Mouse (Mus musculus) kidney, adult 8-10 months (tissue): ENCODE measurements around the gene Igsf23.
"Not testable (repeated sequence)": the region's sequence is repeated elsewhere in the genome, so short reads cannot be mapped to it uniquely, and the experiment has no call there.

Experiments used
- DNase-seq, 2 experiments: peaks; one replicate each; pipeline ENCODE4 v3.0.0; 2022

Gene Igsf23

GRCm38 (mm10) chr7:19950589-19950988, at the start of gene Igsf23:
TSS of gene Igsf23 (minus strand) at chr7:19950756.
- no peak for DNase-seq

- not testable (repeated sequence) for DNase-seq
Observed at GRCm38 (mm10) chr7:19996721-19997120, 46.2 kb upstream of the Igsf23 start.

GRCm38 (mm10) chr7:19991165-19991564, 40.6 kb upstream of the Igsf23 start, which contains the start of gene Nlrp9b:
TSS of gene Nlrp9b (plus strand) at chr7:19991465.
- DNase-seq = not testable (repeated sequence)

DNA sequence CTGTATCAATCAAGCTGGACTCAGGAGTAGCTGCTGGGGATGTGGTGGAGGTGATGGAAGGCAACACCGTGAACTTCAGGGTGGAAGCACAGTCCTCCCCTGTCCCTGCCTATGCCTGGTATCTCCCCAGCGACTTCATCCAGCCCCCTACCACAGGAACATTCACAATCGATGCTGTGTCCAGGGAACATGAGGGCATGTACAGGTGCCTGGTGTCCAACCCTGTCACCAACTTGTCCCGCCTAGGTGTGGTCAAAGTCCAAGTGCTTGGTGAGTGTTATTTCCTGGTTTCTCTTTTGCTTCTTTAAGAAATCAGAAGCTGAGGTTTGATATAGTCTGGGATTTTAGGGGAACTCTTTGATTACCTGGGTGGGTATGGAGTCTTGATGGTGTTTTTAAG, 21.0 kb upstream of the Igsf23 start:
- no peak for DNase-seq

DNA sequence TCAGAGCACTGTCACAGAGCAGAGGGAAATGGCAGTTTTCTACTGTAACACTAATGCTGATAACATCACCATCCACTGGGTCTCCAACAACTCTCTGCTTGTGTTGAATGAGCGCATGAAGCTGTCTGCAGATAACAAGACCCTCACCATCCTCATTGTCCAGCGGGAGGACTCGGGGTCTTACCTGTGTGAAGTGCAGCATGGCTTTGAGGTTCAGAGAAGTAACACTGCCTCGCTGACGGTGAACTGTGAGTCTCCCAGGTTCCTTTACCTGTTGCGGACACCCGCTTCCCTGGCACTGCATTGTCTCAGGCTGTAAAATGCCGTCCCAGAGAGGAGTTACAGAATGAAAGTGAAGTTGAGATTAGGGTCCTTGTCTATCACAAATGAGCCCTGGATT, 19.6 kb upstream of the Igsf23 start:
- DNase-seq = no peak

DNA sequence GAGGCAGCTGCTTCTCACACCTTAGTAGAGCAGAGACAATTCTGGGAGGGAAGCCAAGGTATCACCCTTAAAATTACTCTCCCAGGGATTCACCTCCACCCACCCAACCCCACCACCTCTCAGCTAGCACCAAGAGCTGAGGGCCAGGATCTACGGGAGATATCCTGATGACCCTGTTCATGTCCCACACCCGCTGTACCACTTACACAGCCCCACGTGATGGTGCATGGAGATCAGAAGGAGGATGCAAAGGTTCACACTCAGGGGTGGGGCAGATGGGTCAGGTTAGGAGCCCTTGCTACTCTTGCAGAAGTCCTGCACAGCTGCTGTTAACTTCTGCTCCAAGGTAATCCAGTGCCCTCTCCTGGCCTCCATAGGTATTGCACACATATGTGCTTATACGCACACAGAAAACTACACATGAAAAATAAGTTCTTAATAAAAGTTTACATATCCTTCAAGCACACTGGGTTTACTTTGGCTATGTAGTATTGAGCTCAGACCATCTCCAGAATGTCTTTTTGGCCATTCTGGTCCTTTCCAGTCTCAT, 19.1 kb upstream of the Igsf23 start:
- no peak for DNase-seq

GRCm38 (mm10) chr7:19969106-19969505, 18.6 kb upstream of the Igsf23 start:
- no peak for DNase-seq

- peak; percentile 36 to 47 for DNase-seq
Observed at GRCm38 (mm10) chr7:19964985-19965579, 14.5 kb upstream of the Igsf23 start, which contains the start of gene Ceacam20. TSS of gene Ceacam20 (plus strand) at chr7:19965412.

DNA sequence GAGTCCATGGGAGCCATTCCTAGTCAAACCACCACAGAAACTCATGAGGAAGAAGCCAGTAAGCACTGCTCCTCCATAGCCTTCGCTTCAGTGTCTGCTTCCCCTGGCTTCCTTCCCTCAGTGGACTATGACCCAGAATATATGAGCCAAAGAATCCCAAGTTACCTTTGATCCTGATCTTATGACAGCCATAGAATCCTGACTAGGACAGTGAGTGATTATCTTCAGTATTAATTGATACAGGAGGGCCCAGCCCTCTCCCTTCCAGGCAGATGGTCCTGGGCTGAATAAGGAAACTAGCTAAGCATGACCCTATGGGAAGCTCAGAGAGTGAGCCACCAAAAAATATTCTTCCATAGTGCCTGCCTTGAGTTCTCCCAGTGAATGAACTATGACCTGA, 11.9 kb upstream of the Igsf23 start:
- no peak for DNase-seq

DNA sequence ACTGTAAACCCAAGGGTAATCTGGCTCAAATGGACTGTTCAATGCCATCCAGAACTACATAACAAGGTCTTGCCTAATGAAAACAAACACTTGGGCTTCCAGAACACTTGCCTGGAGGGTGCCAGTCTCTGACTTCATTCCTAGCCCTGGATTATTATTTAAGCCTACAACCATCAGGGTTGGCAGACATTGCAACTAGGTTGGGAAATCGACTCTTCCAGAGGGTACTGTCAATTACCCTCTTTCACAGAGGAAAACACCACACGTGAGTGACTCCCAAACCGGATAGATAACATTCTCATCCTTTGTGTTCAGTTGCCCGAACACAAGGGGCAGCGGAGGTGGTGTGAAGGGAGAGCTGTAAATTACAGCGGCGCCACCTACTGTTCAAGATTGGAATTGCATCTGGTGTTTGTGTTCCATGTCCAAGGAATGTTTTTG, 5.8 kb upstream of the Igsf23 start:
- DNase-seq = peak; percentile 82 to 95

GRCm38 (mm10) chr7:19955861-19956260, 5.3 kb upstream of the Igsf23 start:
- no peak for DNase-seq

- DNase-seq = no peak
Observed at GRCm38 (mm10) chr7:19953054-19953453, 2.5 kb upstream of the Igsf23 start.

GRCm38 (mm10) chr7:19952320-19952986, 1.9 kb upstream of the Igsf23 start:
- peak; percentile 36 to 64 for DNase-seq

DNA sequence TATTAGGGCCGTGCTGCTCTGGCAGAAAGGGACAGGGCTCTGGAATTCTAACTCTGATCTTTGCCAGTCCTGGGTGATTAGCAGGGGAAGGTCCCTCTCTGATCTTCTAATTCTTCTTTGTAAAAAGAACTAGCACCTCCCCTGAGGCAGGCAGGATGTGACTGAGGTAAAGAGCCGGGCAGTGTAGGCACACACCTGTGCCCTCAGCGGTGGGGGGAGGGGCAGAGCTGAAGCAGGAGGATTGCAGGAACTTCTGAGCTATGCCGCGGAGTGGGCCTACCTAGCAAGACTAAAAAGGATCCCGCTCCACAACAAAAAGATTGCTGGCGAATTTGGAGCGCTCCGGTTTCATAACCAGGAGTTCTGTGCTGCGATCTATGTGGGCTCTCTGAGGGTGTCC, 560 bp downstream of the Igsf23 start:
- DNase-seq = no peak

DNA sequence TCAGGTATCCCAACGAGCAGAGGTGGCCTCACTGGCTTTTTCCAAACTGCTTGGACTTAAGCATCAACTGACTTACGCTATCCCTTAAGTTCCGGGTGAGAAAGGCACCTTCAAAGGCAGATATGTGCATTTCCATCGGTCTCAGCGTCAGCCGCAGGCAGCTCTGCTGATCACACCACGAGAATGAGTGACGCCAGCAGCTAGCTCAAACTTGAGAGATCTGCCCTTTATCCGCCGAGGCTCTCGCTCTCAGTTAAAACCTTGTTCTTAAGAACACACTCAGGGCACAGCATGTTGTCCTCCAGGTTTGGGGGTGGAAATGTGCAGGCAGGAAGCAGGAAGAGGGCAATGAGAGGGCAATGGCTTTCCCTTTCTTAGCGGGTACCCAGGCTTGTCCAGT, 1.6 kb downstream of the Igsf23 start:
- no peak for DNase-seq

- no peak for DNase-seq
Observed at GRCm38 (mm10) chr7:19945821-19946515, 4.6 kb downstream of the Igsf23 start.

GRCm38 (mm10) chr7:19945201-19945600, 5.4 kb downstream of the Igsf23 start:
- no peak for DNase-seq

DNA sequence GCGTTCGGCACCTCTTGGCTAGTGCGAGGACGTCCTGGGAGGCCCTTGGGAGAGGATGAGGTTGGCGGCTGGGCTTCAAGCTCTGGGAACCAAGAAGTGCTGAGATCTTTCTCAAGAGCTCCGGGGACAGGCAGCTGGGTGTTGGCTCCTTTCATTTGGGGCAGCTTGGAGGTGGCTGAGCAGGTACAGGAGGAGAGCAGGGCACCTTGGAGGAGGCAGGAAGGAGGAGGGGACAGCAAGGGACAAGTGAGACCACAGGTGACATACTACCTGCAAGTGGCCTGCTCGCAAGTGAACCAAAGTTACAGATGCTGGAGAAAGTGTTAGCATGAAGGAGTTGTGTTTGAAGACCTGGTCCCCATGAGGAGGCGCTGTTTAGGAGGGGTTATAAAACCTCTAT, 5.8 kb downstream of the Igsf23 start:
- no peak for DNase-seq

DNA sequence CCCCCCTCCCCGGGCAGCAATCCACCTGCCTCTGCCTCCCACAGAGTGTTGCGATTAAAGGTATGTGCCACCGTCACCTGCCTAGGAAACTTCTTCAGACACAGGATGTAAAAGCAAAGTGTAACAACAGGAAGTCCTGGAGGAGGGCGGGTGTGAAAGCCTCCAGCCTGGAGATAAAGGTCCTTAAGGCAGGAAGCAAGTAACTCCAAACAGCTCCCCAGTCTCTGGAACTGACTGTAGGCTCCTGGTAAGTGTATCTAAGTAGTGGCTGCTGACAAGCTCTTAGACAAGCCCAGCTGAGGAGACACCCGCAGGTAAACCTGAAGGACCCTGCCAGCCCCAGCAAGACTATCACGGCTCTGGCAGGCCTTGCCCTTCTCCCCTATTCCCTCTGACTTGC, 10.3 kb downstream of the Igsf23 start:
- DNase-seq = peak; percentile 37 to 39

- DNase-seq = peak; percentile 82 to 84
Observed at GRCm38 (mm10) chr7:19939555-19940235, 10.9 kb downstream of the Igsf23 start.

DNA sequence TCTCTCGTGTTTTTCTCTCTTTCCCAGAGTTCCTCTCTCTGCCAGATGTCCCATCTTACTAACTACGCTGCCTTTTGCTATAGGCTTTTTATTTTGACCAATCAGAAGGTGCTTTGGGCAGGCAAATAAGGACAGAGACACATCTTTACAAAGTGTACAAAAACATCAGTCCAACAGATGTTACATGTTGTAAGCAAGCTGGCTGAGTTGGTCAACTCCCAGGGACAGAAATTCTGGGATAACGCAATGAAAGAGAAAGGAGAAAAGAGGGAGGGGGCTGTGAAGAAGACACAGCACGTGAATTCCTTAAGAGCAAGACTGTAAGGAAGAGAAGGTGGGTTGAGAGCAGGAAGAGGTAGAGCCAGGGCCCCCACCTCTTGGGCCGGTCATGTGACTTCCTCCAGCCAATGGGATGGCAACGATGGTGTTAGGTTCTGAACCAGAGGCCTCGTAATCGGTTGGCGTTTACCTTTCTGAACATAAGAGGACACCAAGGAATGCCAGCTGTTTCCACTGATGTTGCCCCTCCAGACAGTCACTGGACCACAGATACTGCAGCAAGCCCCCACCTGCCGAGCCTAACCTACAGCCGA, 13.2 kb downstream of the Igsf23 start:
- no peak for DNase-seq

- DNase-seq = peak in 1 of 2 experiments; percentile 52
Observed at GRCm38 (mm10) chr7:19935961-19936360, 14.6 kb downstream of the Igsf23 start.
